Mouse (Mus musculus): ENCODE measurements around the gene D230025D16Rik. TPM values are rescaled to one million over a fixed set of nuclear protein-coding genes. Genes with fewer than 3 reads are reported as not detected.

D230025D16Rik gene
- polyA plus RNA-seq, 1 experiment from 2014 or later, result 35.4 TPM

GRCm38 (mm10) chr8:105270101-105270915, 45.4 kb downstream of the D230025D16Rik start:
- Histone ChIP-seq H3K4me1 (ENCODE audit: insufficient read depth) (peaks cover 24% of the 10 kb centered on the region), H3K27me3 (ENCODE audit: insufficient read depth, low read length) (peaks cover 84% of the 10 kb centered on the region), H3K4me2 (peak overlapping the region; percentile 89), H3K9ac (peak overlapping the region; percentile 40; the same call in 1 of the 2 replicates), H3K4me3 (ENCODE audit: low read depth, low read length) (peak overlapping the region; percentile 44), H3K9me3 (ENCODE audit: low read depth, low read length) (no peaks in the 10 kb centered on the region), H3K36me3 (ENCODE audit: insufficient read depth) (no peaks in the 10 kb centered on the region), H3K27ac (ENCODE audit: low read depth) (no peak overlapping the region)
- ATAC-seq (ENCODE audit: insufficient read depth), result no peak
- WGBS, result 4% methylated on average over 39 of the region's 39 CpGs
- DNase-seq, result no peak
- TF ChIP-seq CTCF (IDR thresholded peaks at IDR 0.05; ENCODE audit: low read depth), result no peak

- 4% methylated on average over 11 of the region's 11 CpGs for WGBS
Observed at GRCm38 (mm10) chr8:105270916-105271186, 45.9 kb downstream of the D230025D16Rik start.

GRCm38 (mm10) chr8:105275387-105275786, 50.4 kb downstream of the D230025D16Rik start:
- Histone ChIP-seq H3K4me1 (ENCODE audit: insufficient read depth) (peaks cover 8% of the 10 kb centered on the region), H3K9me3 (ENCODE audit: low read depth, low read length) (no peaks in the 10 kb centered on the region), H3K9ac (no peak overlapping the region), H3K27ac (ENCODE audit: low read depth) (no peak overlapping the region), H3K36me3 (ENCODE audit: insufficient read depth) (0 out of 2 replicates have a peak, but pooled peaks cover 2% of the 10 kb centered on the region), H3K27me3 (ENCODE audit: insufficient read depth, low read length) (peaks cover 90% of the 10 kb centered on the region), H3K4me2 (peak overlapping the region; percentile 77; the same call in 1 of the 2 replicates), H3K4me3 (ENCODE audit: low read depth, low read length) (no peak overlapping the region)
- TF ChIP-seq CTCF (IDR thresholded peaks at IDR 0.05; ENCODE audit: low read depth), result no peak
- ATAC-seq (ENCODE audit: insufficient read depth), result no peak
- 12% methylated on average over 11 of the region's 11 CpGs for whole genome bisulfite sequencing
- no peak for DNase-seq

More at GRCm38 (mm10) chr8:105270916-105271186, 45.9 kb downstream of the D230025D16Rik start:
- H3K27ac ChIP-seq (ENCODE audit: low read depth), result no peak overlapping the region
- ATAC-seq (ENCODE audit: insufficient read depth) (no peak), DNase-seq (no peak)
- H3K4me3 ChIP-seq (ENCODE audit: low read depth, low read length), result no peak overlapping the region
- peaks cover 22% of the 10 kb centered on the region for H3K4me1 ChIP-seq (ENCODE audit: insufficient read depth)
- H3K4me2 ChIP-seq, result no peak overlapping the region
- no peaks in the 10 kb centered on the region for H3K36me3 ChIP-seq (ENCODE audit: insufficient read depth)
- no peaks in the 10 kb centered on the region for H3K9me3 ChIP-seq (ENCODE audit: low read depth, low read length)
- H3K9ac ChIP-seq, result no peak overlapping the region
- H3K27me3 ChIP-seq (ENCODE audit: insufficient read depth, low read length), result peaks cover 89% of the 10 kb centered on the region
- no peak for TF ChIP-seq CTCF (IDR thresholded peaks at IDR 0.05; ENCODE audit: low read depth)

- Histone ChIP-seq H3K4me3 (ENCODE audit: low read depth, low read length) (peak within 1 kb of the TSS; percentile 39), H3K27ac (ENCODE audit: low read depth) (no peak within 1 kb of the TSS), H3K9me3 (ENCODE audit: low read depth, low read length) (no peaks in the 10 kb centered on the region), H3K4me2 (peak within 1 kb of the TSS; percentile 77), H3K36me3 (ENCODE audit: insufficient read depth) (0 out of 2 replicates have a peak, but pooled peaks cover 2% of the 10 kb centered on the region), H3K4me1 (ENCODE audit: insufficient read depth) (peaks cover 4% of the 10 kb centered on the region), H3K27me3 (ENCODE audit: insufficient read depth, low read length) (peaks cover 86% of the 10 kb centered on the region), H3K9ac (peak within 1 kb of the TSS; percentile 28; the same call in 1 of the 2 replicates)
- 6% methylated on average over 10 of the region's 10 CpGs for WGBS
- no peak for ATAC-seq (ENCODE audit: insufficient read depth)
- DNase-seq, result no peak
- no peak for TF ChIP-seq CTCF (IDR thresholded peaks at IDR 0.05; ENCODE audit: low read depth)
Observed at GRCm38 (mm10) chr8:105275840-105276239, 50.9 kb downstream of the D230025D16Rik start, which contains the start of gene Nol3. Gene Nol3 (plus strand): TSS chr8:105276140.

DNA sequence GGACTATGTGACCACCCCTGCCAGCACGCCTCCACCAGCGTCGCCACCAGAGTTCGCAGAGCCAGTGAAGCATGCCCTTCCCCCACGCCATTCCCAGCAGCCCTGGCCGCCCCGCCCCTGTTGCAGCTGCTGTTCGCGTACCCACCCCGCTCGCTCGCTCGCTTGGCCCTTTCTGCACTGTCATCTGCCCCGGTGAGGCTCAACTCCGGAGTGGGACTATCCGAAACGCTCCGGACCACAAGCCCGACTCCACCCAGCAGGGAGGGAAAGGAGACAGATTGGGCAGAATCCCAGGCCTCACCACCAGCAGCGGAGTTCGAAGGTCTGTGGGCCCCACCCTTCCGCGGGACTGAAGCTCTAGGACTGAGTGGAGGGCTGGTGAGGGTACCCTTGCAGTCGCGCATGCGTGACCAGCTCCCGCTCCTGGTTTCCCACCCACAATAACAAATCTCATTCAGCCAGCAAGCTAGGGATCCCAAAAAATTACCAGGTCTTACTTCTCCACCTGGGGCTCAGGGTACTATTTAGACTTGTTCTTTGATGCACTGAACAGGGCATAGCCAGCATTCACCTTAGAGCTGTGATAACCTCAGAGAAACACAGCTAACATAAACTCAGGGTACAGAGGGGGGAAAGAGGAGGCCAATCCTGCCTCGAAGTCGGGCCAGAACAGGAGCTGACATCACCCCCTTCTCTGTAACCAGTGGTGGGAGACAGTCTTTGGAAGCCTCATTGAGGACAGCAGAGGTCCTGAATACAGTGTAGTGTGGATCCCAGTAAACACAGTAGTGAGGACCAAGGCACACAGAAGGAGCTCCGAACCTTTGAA, 51.6 kb downstream of the D230025D16Rik start:
- peak overlapping the region; percentile 77 for H3K4me2 ChIP-seq
- DNase-seq (peak; percentile 66), ATAC-seq (ENCODE audit: insufficient read depth) (peak; percentile 54)
- H3K9me3 ChIP-seq (ENCODE audit: low read depth, low read length), result no peaks in the 10 kb centered on the region
- H3K27ac ChIP-seq (ENCODE audit: low read depth), result no peak overlapping the region
- peaks cover 5% of the 10 kb centered on the region; the same call in 1 of the 2 replicates for H3K36me3 ChIP-seq (ENCODE audit: insufficient read depth)
- peak overlapping the region; percentile 28; the same call in 1 of the 2 replicates for H3K9ac ChIP-seq
- peaks cover 3% of the 10 kb centered on the region; the same call in 1 of the 2 replicates for H3K4me1 ChIP-seq (ENCODE audit: insufficient read depth)
- peak overlapping the region; percentile 39 for H3K4me3 ChIP-seq (ENCODE audit: low read depth, low read length)
- H3K27me3 ChIP-seq (ENCODE audit: insufficient read depth, low read length), result peaks cover 80% of the 10 kb centered on the region
- no peak for TF ChIP-seq CTCF (IDR thresholded peaks at IDR 0.05; ENCODE audit: low read depth)
- 3% methylated on average over 30 of the region's 30 CpGs for WGBS

DNA sequence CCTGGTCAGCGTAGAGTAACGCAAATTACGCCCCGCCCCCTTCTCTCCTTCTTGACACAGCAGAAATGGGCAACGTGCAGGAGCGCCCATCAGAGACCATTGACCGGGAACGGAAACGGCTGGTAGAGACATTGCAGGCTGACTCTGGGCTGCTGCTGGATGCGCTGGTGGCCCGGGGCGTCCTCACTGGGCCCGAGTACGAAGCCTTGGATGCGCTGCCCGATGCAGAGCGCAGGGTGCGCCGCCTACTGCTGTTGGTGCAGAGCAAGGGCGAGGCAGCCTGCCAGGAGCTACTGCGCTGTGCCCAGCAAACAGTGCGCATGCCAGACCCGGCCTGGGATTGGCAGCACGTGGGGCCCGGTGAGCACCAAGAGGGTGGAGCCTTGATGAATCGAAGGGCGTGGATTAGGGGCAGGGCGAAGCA, 54.0 kb downstream of the D230025D16Rik start:
- DNase-seq (peak; percentile 71), ATAC-seq (ENCODE audit: insufficient read depth) (peak; percentile 50)
- peak overlapping the region; percentile 23; the same call in 1 of the 2 replicates for H3K4me3 ChIP-seq (ENCODE audit: low read depth, low read length)
- no peak overlapping the region for H3K27ac ChIP-seq (ENCODE audit: low read depth)
- H3K9ac ChIP-seq, result no peak overlapping the region
- TF ChIP-seq CTCF (IDR thresholded peaks at IDR 0.05; ENCODE audit: low read depth), result peak; percentile 45; the same call in 1 of the 2 replicates
- peak overlapping the region; percentile 47 for H3K4me2 ChIP-seq
- 6% methylated on average over 28 of the region's 28 CpGs for WGBS
- peaks cover 65% of the 10 kb centered on the region for H3K27me3 ChIP-seq (ENCODE audit: insufficient read depth, low read length)
- peaks cover 13% of the 10 kb centered on the region; the same call in 1 of the 2 replicates for H3K36me3 ChIP-seq (ENCODE audit: insufficient read depth)
- peaks cover 3% of the 10 kb centered on the region; the same call in 1 of the 2 replicates for H3K4me1 ChIP-seq (ENCODE audit: insufficient read depth)
- H3K9me3 ChIP-seq (ENCODE audit: low read depth, low read length), result no peaks in the 10 kb centered on the region
